Mouse (Mus musculus) ovary, postnatal 14 days (tissue): ENCODE data around the gene Npnt.
A peak's percentile ranks its signal among the peaks of the same experiment; 100 is the strongest.

ENCODE experiments used
- DNase-seq: peaks from one replicate; pipeline ENCODE4 v3.0.0; 2022; ENCODE audit warnings: low spot score

The Npnt gene

DNA sequence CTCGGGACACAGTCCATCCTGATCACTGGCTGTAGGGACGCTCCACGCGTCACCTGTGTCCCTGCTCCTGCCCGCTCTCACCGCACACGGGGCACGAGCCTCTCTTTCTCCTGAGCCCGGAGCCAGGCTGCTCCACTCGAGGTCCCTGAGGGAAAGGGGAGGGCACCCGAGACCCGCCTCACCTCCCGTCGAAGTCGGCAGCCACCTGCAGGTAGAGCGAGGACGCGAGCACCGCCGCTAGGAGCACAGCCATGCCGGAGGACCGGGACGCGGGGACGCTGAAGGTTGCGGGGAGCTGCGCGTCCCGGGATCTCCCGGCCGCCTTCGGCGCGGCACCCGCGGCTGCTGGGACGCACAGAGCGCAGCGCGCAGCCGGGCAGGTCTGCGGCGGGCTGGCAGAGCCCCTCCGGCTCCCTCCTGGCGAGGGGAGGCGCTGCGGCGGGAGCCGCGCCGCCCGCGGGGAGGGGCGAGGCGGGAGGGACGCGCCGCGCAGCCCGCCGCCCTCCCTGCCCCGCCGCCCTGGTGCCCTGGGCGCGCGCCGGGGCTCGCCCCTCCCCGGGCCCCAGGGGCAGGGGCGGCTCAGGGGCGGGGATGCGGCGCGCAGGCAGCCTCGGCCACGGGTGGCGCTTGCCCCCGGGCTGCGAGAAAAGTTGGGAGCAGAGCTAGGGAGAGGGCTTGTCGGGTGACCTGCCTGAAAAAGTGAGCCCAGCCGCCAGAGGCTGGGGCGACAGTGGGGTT is at the start of gene Npnt:
Npnt (minus strand) TSS at position 501 of the 738 bp plus-strand sequence.
- DNase-seq, result peak; percentile 25

- DNase-seq, result no peak
Observed at GRCm38 (mm10) chr3:132996299-132996698, 46.2 kb upstream of the Npnt start.

- DNase-seq, result no peak
Observed at GRCm38 (mm10) chr3:132995904-132996267, 45.8 kb upstream of the Npnt start.

DNA sequence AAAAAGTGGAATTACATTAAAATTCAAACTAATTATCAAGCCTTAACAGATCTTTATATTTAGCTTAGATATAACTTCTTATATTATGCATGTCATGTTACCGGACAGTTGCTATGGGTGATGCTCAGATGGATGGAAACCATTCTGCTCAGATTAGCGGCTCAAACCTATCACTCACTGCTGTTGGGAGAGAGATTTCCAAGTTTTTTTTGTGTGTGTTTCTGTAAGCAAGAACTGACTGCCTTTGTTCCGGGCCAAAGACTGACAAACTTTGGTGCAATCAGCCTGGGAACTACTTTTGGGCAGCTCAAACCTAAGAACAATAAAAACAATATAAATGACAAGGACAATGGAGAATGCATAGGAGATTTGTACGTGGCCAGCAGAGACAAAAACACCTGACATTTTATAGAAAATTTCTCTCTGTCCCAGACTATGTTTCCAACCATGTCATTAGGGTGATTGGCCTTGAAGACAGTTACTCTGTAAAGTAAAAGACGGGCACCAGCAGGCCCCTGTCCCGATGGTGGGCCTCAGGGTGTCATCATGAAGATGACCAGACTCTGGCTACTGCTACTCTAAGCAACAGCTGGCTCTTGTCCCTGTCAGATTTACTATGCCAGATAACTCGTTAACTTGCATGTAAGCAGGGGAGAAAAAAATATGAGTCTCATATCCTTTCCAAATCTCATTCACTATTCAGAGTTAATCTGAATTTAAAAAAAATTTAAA is 45.2 kb upstream of the Npnt start:
- no peak for DNase-seq

- DNase-seq, result no peak
Observed at GRCm38 (mm10) chr3:132986188-132986587, 36.1 kb upstream of the Npnt start.

GRCm38 (mm10) chr3:132983845-132984485 is 33.9 kb upstream of the Npnt start:
- no peak for DNase-seq

GRCm38 (mm10) chr3:132981968-132982367 is 31.9 kb upstream of the Npnt start:
- DNase-seq, result no peak

DNA sequence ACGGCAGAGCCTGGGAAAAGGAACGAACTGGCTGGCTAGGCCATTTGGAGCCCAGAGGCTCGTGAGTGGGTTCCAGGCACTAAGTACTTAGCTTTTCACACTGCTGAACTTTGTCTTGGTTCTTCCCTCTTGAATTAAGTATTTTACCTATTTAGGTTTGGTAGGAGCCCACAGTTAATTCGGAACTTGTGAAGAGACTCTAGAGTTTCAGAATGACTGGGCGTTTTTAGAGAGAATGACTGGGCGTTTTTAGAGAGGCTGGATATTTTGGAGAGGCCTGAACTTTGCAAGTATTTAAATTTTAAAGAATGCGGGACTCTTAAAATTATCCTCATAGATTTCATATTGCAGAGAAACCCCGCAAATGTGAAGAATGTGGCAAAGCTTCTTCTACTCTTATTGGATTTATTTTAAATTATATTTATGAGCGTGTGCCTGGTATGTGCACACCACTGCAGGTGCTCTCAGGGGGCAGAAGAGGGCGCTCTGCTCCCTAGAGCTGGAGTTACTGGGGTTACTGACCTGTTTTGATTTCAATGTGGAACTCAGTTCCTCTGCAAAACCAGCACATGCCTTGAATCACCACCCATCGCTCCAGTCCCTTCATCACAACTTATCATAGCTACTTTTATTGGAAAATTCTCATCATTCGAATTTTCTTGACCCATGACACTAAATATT is 29.8 kb upstream of the Npnt start:
- DNase-seq, result no peak

DNA sequence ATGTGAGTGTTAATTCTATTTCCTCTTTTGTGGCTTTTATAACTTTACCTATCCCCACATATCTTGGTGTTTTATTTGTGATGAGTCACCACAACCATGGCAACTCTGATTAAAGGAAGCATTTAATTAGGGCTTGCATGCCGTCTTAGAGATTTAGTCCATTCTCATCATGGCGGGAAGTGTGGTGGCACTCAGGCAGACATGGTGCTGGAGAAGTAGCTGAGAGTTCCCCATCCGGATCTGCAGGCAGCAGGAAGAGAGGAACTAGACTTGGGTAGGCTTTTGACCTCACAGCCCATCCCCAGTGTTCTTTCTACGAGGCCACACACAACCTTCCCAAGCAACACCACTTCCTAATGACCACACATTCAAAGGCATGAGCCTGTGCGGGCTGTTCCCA is 16.2 kb upstream of the Npnt start:
- DNase-seq, result no peak

DNA sequence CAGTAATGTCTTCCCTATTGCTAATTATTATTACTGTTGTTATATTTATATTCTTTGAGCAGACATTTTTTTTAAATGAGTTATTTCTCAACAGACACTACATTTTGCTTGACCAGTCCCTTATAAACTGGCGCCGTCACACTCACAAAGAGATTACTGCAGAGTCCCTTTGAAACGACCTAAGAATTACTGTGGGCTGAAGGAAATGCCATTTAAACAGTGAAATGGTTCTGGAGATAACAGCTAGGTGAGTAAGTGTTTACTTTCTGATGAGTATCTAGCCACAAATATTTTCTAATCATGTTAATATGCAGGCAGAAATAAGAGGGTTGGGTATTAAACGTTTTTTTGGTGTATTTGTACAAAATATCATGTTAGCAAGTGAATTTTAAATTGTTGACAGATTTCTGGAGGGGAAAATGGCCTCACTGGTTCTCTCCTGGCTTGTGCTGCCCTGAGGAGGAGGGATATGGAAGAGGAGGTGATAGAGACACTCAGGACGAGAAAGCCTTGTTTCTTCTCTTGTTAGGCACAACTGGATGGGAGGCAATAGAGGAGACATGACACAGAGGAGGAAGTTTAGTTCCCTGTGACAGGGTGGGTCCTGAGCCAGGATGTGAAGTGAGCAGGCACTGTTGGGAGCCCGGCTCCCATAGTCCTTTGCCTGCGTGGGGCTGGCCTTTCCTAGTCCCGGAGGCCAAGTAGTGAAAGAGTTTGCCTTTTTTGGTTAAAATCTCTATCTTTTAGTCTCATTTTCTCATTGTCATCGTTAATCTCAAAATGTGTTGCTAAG is 14.8 kb upstream of the Npnt start:
- no peak for DNase-seq

GRCm38 (mm10) chr3:132962631-132963361 is 12.7 kb upstream of the Npnt start:
- DNase-seq, result no peak

GRCm38 (mm10) chr3:132950529-132950880 is 414 bp upstream of the Npnt start:
- no peak for DNase-seq

DNA sequence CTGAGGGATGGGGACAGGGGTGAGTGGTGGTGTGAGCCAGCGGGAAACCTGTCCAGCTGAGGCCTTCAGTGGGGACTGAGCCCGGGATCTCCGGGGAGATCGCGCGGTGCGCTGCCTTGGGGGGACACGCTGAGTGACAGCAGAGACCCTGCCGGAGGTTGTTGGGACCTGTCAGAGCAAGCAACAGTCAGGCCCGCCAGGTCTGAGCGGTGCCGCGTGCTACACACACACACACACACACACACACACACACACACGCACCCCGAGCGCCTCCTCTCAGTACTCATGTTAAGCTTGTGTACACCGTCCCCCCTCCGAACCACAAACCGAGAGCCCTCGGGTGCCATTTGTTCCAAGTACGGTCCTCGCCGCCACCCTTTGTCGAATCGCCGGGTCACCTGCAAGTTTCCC is 706 bp downstream of the Npnt start:
- DNase-seq, result peak; percentile 13

- no peak for DNase-seq
Observed at GRCm38 (mm10) chr3:132948298-132948795, 1.7 kb downstream of the Npnt start.

DNA sequence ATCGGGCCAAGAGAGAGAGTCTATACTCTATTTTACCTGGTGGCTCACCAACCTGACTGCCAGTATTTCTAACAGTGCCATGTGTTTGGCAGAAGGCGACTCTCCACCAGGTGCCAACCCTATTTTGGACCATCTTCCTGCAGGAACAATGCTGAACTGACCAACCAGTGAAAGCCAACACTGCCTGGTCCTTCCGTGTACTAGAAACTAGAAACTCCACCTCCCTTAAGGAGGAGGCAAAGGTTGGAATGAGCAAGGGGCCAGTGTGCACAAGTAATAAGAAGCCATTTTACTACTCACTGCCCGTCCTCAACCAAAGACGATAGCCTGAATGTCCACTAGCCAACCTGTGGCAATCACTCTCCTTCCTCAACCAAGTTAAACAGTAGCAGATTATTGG is 4.0 kb downstream of the Npnt start:
- no peak for DNase-seq

GRCm38 (mm10) chr3:132945669-132946068 is 4.4 kb downstream of the Npnt start:
- no peak for DNase-seq

GRCm38 (mm10) chr3:132944609-132945008 is 5.5 kb downstream of the Npnt start:
- DNase-seq, result no peak

- no peak for DNase-seq
Observed at GRCm38 (mm10) chr3:132944193-132944592, 5.9 kb downstream of the Npnt start.

DNA sequence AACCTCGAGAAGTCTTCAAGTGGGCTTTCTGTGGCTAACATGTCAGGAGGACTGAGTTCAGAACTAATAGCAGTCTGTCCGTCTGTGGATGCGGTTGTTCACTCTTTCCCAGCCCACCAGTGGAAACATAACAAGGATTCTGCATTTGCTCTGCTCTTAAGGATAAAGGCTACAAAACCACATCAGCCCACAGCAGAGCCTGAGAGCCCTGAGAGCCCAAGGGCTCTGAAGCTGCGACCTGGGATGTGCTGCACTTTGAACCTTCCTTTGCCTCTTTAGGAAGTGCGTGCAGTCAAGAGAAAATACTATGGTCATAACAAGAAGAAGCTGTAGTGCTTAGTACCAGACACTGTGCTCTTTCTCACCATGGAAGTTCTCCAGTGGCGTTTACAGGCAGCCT is 7.3 kb downstream of the Npnt start:
- no peak for DNase-seq

DNA sequence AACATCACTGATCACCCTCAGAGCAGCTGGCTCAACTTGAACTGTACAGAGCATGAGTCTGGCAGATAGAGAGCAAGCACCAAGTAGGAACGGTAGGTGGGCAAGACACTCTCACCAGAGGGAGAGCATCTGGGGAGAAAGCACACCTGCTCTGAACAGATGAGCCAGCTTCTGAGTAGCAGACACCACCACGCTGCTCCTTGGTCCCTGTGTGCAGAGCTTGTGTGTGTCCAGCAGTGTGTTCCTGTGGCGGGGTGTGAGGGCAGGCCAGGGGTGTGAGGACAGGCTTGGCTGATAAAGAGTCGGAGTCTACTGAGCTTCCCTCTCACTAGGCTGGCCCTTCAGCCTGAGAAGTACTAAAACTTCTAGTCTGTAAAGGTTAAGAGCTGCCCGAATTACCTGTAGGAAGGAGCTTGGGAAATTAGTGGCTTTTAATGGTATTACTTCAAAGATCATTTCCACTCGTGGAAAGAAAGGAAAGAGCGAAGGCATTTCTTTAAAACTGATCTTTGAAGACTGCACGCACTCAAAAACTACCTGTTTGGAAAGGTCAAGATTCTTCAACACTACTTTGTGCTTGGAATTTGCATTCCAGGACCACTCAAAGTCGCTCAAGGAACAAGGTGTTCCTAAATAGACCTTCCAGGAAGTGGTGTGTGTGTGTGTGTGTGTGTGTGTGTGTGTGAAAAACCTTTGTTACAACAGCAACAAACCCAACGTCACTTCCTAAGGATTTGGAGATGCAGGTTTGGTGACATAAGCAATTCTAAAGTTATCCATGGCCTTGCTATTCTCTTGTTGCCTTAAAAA is 9.7 kb downstream of the Npnt start:
- no peak for DNase-seq
